Mouse (Mus musculus): ENCODE results near the gene Ackr3. TPM values are rescaled to one million over a fixed set of nuclear protein-coding genes. Genes with fewer than 3 reads are reported as not detected.

Ackr3 gene
- polyA plus RNA-seq, 1 experiment from 2014 or later = 38.1 TPM

- H3K27ac ChIP-seq = no peak overlapping the region
- H3K9me3 ChIP-seq = no peaks in the 10 kb centered on the region; the same call in 1 of the 2 replicates
- no peak overlapping the region for H3K9ac ChIP-seq
- no peaks in the 10 kb centered on the region for H3K27me3 ChIP-seq
- WGBS = 89% methylated on average over 6 of the region's 6 CpGs
- no peak overlapping the region for H3K4me3 ChIP-seq
- H3K4me1 ChIP-seq = peaks cover 10% of the 10 kb centered on the region; the same call in 1 of the 2 replicates
- no peak for ATAC-seq (ENCODE audit: insufficient number of reproducible peaks, low FRiP score, low TSS enrichment, low read depth)
- peaks cover 44% of the 10 kb centered on the region for H3K36me3 ChIP-seq
- no peak overlapping the region for H3K4me2 ChIP-seq
Measured at GRCm38 (mm10) chr1:90214926-90215325, 11.1 kb downstream of the Ackr3 start.

GRCm38 (mm10) chr1:90215881-90216280 lies 12.1 kb downstream of the Ackr3 start:
- no peak for ATAC-seq (ENCODE audit: insufficient number of reproducible peaks, low FRiP score, low TSS enrichment, low read depth)
- H3K9me3 ChIP-seq = no peaks in the 10 kb centered on the region; the same call in 1 of the 2 replicates
- H3K27me3 ChIP-seq = no peaks in the 10 kb centered on the region
- H3K9ac ChIP-seq = no peak overlapping the region
- H3K4me1 ChIP-seq = peaks cover 4% of the 10 kb centered on the region; the same call in 1 of the 2 replicates
- WGBS = 54% methylated on average over 2 of the region's 2 CpGs
- no peak overlapping the region for H3K4me2 ChIP-seq
- no peak overlapping the region for H3K4me3 ChIP-seq
- H3K27ac ChIP-seq = no peak overlapping the region
- peaks cover 44% of the 10 kb centered on the region for H3K36me3 ChIP-seq

GRCm38 (mm10) chr1:90216395-90216794 lies 12.6 kb downstream of the Ackr3 start:
- Histone ChIP-seq H3K9me3 (no peaks in the 10 kb centered on the region; the same call in 1 of the 2 replicates), H3K27ac (no peak overlapping the region), H3K27me3 (no peaks in the 10 kb centered on the region), H3K36me3 (peaks cover 44% of the 10 kb centered on the region), H3K9ac (no peak overlapping the region), H3K4me2 (no peak overlapping the region), H3K4me1 (no peaks in the 10 kb centered on the region), H3K4me3 (no peak overlapping the region)
- no peak for ATAC-seq (ENCODE audit: insufficient number of reproducible peaks, low FRiP score, low TSS enrichment, low read depth)
- whole genome bisulfite sequencing = 62% methylated on average over 1 of the region's 1 CpGs

GRCm38 (mm10) chr1:90220280-90220679 lies 16.5 kb downstream of the Ackr3 start:
- Histone ChIP-seq H3K4me3 (no peak overlapping the region), H3K36me3 (peaks cover 22% of the 10 kb centered on the region), H3K27me3 (no peaks in the 10 kb centered on the region), H3K9ac (no peak overlapping the region), H3K4me2 (no peak overlapping the region), H3K4me1 (no peaks in the 10 kb centered on the region), H3K9me3 (no peaks in the 10 kb centered on the region; the same call in 1 of the 2 replicates), H3K27ac (no peak overlapping the region)
- 42% methylated on average over 9 of the region's 9 CpGs for WGBS
- ATAC-seq (ENCODE audit: insufficient number of reproducible peaks, low FRiP score, low TSS enrichment, low read depth) = no peak

- ATAC-seq (ENCODE audit: insufficient number of reproducible peaks, low FRiP score, low TSS enrichment, low read depth) = no peak
- Histone ChIP-seq H3K36me3 (peaks cover 17% of the 10 kb centered on the region), H3K27me3 (no peaks in the 10 kb centered on the region), H3K9ac (no peak overlapping the region), H3K4me2 (no peak overlapping the region), H3K27ac (no peak overlapping the region), H3K4me3 (no peak overlapping the region), H3K4me1 (peaks cover 5% of the 10 kb centered on the region), H3K9me3 (no peaks in the 10 kb centered on the region; the same call in 1 of the 2 replicates)
- WGBS = 81% methylated on average over 4 of the region's 4 CpGs
Measured at GRCm38 (mm10) chr1:90220844-90221243, 17.1 kb downstream of the Ackr3 start.

GRCm38 (mm10) chr1:90221811-90222361 lies 18.1 kb downstream of the Ackr3 start:
- 74% methylated on average over 18 of the region's 18 CpGs for WGBS
- H3K4me2 ChIP-seq = no peak overlapping the region
- H3K9me3 ChIP-seq = no peaks in the 10 kb centered on the region; the same call in 1 of the 2 replicates
- no peak overlapping the region for H3K9ac ChIP-seq
- no peak overlapping the region for H3K27ac ChIP-seq
- H3K4me1 ChIP-seq = peaks cover 7% of the 10 kb centered on the region
- no peak overlapping the region for H3K4me3 ChIP-seq
- no peak for ATAC-seq (ENCODE audit: insufficient number of reproducible peaks, low FRiP score, low TSS enrichment, low read depth)
- no peaks in the 10 kb centered on the region for H3K27me3 ChIP-seq
- H3K36me3 ChIP-seq = peaks cover 6% of the 10 kb centered on the region

- H3K4me2 ChIP-seq = no peak overlapping the region
- WGBS = 85% methylated on average over 17 of the region's 17 CpGs
- no peak for ATAC-seq (ENCODE audit: insufficient number of reproducible peaks, low FRiP score, low TSS enrichment, low read depth)
- no peak overlapping the region for H3K27ac ChIP-seq
- H3K36me3 ChIP-seq = peaks cover 3% of the 10 kb centered on the region
- H3K9me3 ChIP-seq = no peaks in the 10 kb centered on the region; the same call in 1 of the 2 replicates
- no peak overlapping the region for H3K9ac ChIP-seq
- H3K27me3 ChIP-seq = no peaks in the 10 kb centered on the region
- no peak overlapping the region for H3K4me3 ChIP-seq
- peaks cover 9% of the 10 kb centered on the region for H3K4me1 ChIP-seq
Measured at GRCm38 (mm10) chr1:90222427-90222901, 18.7 kb downstream of the Ackr3 start.

- no peak for ATAC-seq (ENCODE audit: insufficient number of reproducible peaks, low FRiP score, low TSS enrichment, low read depth)
- Histone ChIP-seq H3K4me1 (peaks cover 14% of the 10 kb centered on the region), H3K4me3 (no peak overlapping the region), H3K9me3 (no peaks in the 10 kb centered on the region), H3K9ac (no peak overlapping the region), H3K4me2 (no peak overlapping the region), H3K27me3 (no peaks in the 10 kb centered on the region), H3K27ac (no peak overlapping the region), H3K36me3 (no peaks in the 10 kb centered on the region)
- WGBS = 70% methylated on average over 2 of the region's 2 CpGs
Measured at GRCm38 (mm10) chr1:90223006-90223405, 19.2 kb downstream of the Ackr3 start.

GRCm38 (mm10) chr1:90225603-90226254 lies 21.9 kb downstream of the Ackr3 start:
- Histone ChIP-seq H3K9ac (no peak overlapping the region), H3K36me3 (no peaks in the 10 kb centered on the region), H3K4me3 (no peak overlapping the region), H3K27ac (peak overlapping the region; percentile 24; the same call in 1 of the 2 replicates), H3K4me1 (peaks cover 24% of the 10 kb centered on the region), H3K4me2 (no peak overlapping the region), H3K27me3 (no peaks in the 10 kb centered on the region), H3K9me3 (no peaks in the 10 kb centered on the region)
- WGBS = 42% methylated on average over 9 of the region's 9 CpGs
- ATAC-seq (ENCODE audit: insufficient number of reproducible peaks, low FRiP score, low TSS enrichment, low read depth) = no peak

GRCm38 (mm10) chr1:90227684-90228322 lies 24.0 kb downstream of the Ackr3 start:
- Histone ChIP-seq H3K4me3 (no peak overlapping the region), H3K4me2 (no peak overlapping the region), H3K9me3 (no peaks in the 10 kb centered on the region), H3K27ac (no peak overlapping the region), H3K4me1 (peaks cover 43% of the 10 kb centered on the region), H3K9ac (no peak overlapping the region), H3K36me3 (no peaks in the 10 kb centered on the region), H3K27me3 (no peaks in the 10 kb centered on the region)
- ATAC-seq (ENCODE audit: insufficient number of reproducible peaks, low FRiP score, low TSS enrichment, low read depth) = no peak
- WGBS = 33% methylated on average over 12 of the region's 12 CpGs

GRCm38 (mm10) chr1:90228323-90228697 lies 24.5 kb downstream of the Ackr3 start:
- Histone ChIP-seq H3K4me3 (no peak overlapping the region), H3K4me2 (no peak overlapping the region), H3K36me3 (no peaks in the 10 kb centered on the region), H3K9me3 (no peaks in the 10 kb centered on the region), H3K9ac (no peak overlapping the region), H3K27me3 (no peaks in the 10 kb centered on the region), H3K4me1 (peaks cover 48% of the 10 kb centered on the region), H3K27ac (peak overlapping the region; percentile 33; the same call in 1 of the 2 replicates)
- no peak for ATAC-seq (ENCODE audit: insufficient number of reproducible peaks, low FRiP score, low TSS enrichment, low read depth)
- 21% methylated on average over 9 of the region's 9 CpGs for WGBS

GRCm38 (mm10) chr1:90230611-90231010 lies 26.8 kb downstream of the Ackr3 start:
- peaks cover 68% of the 10 kb centered on the region for H3K4me1 ChIP-seq
- ATAC-seq (ENCODE audit: insufficient number of reproducible peaks, low FRiP score, low TSS enrichment, low read depth) = no peak

More at GRCm38 (mm10) chr1:90230611-90231010, 26.8 kb downstream of the Ackr3 start:
- WGBS = 47% methylated on average over 4 of the region's 4 CpGs
- Histone ChIP-seq H3K27ac (peak overlapping the region; percentile 4; the same call in 1 of the 2 replicates), H3K9me3 (no peaks in the 10 kb centered on the region), H3K4me3 (no peak overlapping the region), H3K9ac (no peak overlapping the region), H3K36me3 (no peaks in the 10 kb centered on the region), H3K27me3 (no peaks in the 10 kb centered on the region), H3K4me2 (no peak overlapping the region)

All from limb, embryonic 15.5 days (tissue).